Mouse (Mus musculus): ENCODE measurements around the gene Bcl2l13. TPM values are rescaled to one million over a fixed set of nuclear protein-coding genes. Genes with fewer than 3 reads are reported as not detected.
A peak's percentile ranks its signal among the peaks of the same experiment; 100 is the strongest.

Gene Bcl2l13
- total and polyA plus RNA-seq, 3 experiments: 37.0 to 450 (median 85.0) TPM

- TF ChIP-seq TAL1 (conservative IDR thresholded peaks at IDR 0.05; ENCODE audit: low read depth, low read length): no peak
- H3K27me3 ChIP-seq (ENCODE audit: insufficient read depth, low read length): no peaks in the 10 kb centered on the region
- ATAC-seq (ENCODE audit: extremely low read depth, insufficient number of reproducible peaks, low FRiP score, poor library complexity, severe bottlenecking) (no peak), DNase-seq (ENCODE audit: low spot score) (no peak)
- no peaks in the 10 kb centered on the region for H3K9me3 ChIP-seq (replicated peaks)
- no peak overlapping the region for H3K4me3 ChIP-seq (ENCODE audit: low read depth, low read length)
- peaks cover 66% of the 10 kb centered on the region for H3K4me1 ChIP-seq (ENCODE audit: insufficient read depth, low read depth, low read length)
- peaks cover 73% of the 10 kb centered on the region for H3K36me3 ChIP-seq (replicated peaks)
Observed at GRCm38 (mm10) chr6:120911213-120912007, 75.4 kb downstream of the Bcl2l13 start.

- Histone ChIP-seq H3K27me3 (ENCODE audit: insufficient read depth, low read length) (no peaks in the 10 kb centered on the region), H3K4me3 (ENCODE audit: low read depth, low read length) (no peak overlapping the region; the same call in 1 of the 2 replicates), H3K9me3 (replicated peaks) (no peaks in the 10 kb centered on the region), H3K36me3 (replicated peaks) (peaks cover 57% of the 10 kb centered on the region), H3K4me1 (ENCODE audit: insufficient read depth, low read depth, low read length) (peaks cover 70% of the 10 kb centered on the region)
- no peak for ATAC-seq (ENCODE audit: extremely low read depth, insufficient number of reproducible peaks, low FRiP score, poor library complexity, severe bottlenecking)
- no peak for TF ChIP-seq TAL1 (conservative IDR thresholded peaks at IDR 0.05; ENCODE audit: low read depth, low read length)
- TF ChIP-seq CTCF (IDR thresholded peaks at IDR 0.05; ENCODE audit: low read depth, low read length): no peak
- TF ChIP-seq POLR2AphosphoS5 (IDR thresholded peaks at IDR 0.05; ENCODE audit: insufficient replicate concordance, low read depth, low read length): no peak
- no peak for TF ChIP-seq GATA2 (IDR thresholded peaks at IDR 0.05; ENCODE audit: borderline replicate concordance, low read depth, low read length)
- TF ChIP-seq GATA1 (IDR thresholded peaks at IDR 0.05; ENCODE audit: borderline replicate concordance, low read length): no peak
- no peak for DNase-seq (ENCODE audit: low spot score)
Observed at GRCm38 (mm10) chr6:120912931-120913330, 76.9 kb downstream of the Bcl2l13 start.

GRCm38 (mm10) chr6:120913783-120914182 is 77.8 kb downstream of the Bcl2l13 start:
- no peak overlapping the region; the same call in 1 of the 2 replicates for H3K4me3 ChIP-seq (ENCODE audit: low read depth, low read length)
- TF ChIP-seq POLR2AphosphoS5 (IDR thresholded peaks at IDR 0.05; ENCODE audit: insufficient replicate concordance, low read depth, low read length): no peak
- no peak for TF ChIP-seq GATA1 (IDR thresholded peaks at IDR 0.05; ENCODE audit: borderline replicate concordance, low read length)
- TF ChIP-seq CTCF (IDR thresholded peaks at IDR 0.05; ENCODE audit: low read depth, low read length): no peak
- no peak for TF ChIP-seq TAL1 (conservative IDR thresholded peaks at IDR 0.05; ENCODE audit: low read depth, low read length)
- TF ChIP-seq GATA2 (IDR thresholded peaks at IDR 0.05; ENCODE audit: borderline replicate concordance, low read depth, low read length): no peak
- H3K27me3 ChIP-seq (ENCODE audit: insufficient read depth, low read length): no peaks in the 10 kb centered on the region
- H3K4me1 ChIP-seq (ENCODE audit: insufficient read depth, low read depth, low read length): peaks cover 72% of the 10 kb centered on the region
- no peak for DNase-seq (ENCODE audit: low spot score)
- no peak for ATAC-seq (ENCODE audit: extremely low read depth, insufficient number of reproducible peaks, low FRiP score, poor library complexity, severe bottlenecking)
- no peaks in the 10 kb centered on the region for H3K9me3 ChIP-seq (replicated peaks)
- peaks cover 56% of the 10 kb centered on the region for H3K36me3 ChIP-seq (replicated peaks)

GRCm38 (mm10) chr6:120914533-120914910 is 78.5 kb downstream of the Bcl2l13 start:
- TF ChIP-seq TAL1 (conservative IDR thresholded peaks at IDR 0.05; ENCODE audit: low read depth, low read length): peak; percentile 44; the same call in 1 of the 2 replicates
- TF ChIP-seq CTCF (IDR thresholded peaks at IDR 0.05; ENCODE audit: low read depth, low read length): no peak
- TF ChIP-seq GATA2 (IDR thresholded peaks at IDR 0.05; ENCODE audit: borderline replicate concordance, low read depth, low read length): no peak
- TF ChIP-seq GATA1 (IDR thresholded peaks at IDR 0.05; ENCODE audit: borderline replicate concordance, low read length): no peak
- no peak for TF ChIP-seq POLR2AphosphoS5 (IDR thresholded peaks at IDR 0.05; ENCODE audit: insufficient replicate concordance, low read depth, low read length)
- H3K27me3 ChIP-seq (ENCODE audit: insufficient read depth, low read length): no peaks in the 10 kb centered on the region
- peaks cover 74% of the 10 kb centered on the region for H3K4me1 ChIP-seq (ENCODE audit: insufficient read depth, low read depth, low read length)
- peaks cover 55% of the 10 kb centered on the region for H3K36me3 ChIP-seq (replicated peaks)
- no peak for DNase-seq (ENCODE audit: low spot score)
- H3K9me3 ChIP-seq (replicated peaks): no peaks in the 10 kb centered on the region
- no peak for ATAC-seq (ENCODE audit: extremely low read depth, insufficient number of reproducible peaks, low FRiP score, poor library complexity, severe bottlenecking)
- peak overlapping the region; percentile 91 for H3K4me3 ChIP-seq (ENCODE audit: low read depth, low read length)

GRCm38 (mm10) chr6:120914911-120915648 is 79.1 kb downstream of the Bcl2l13 start:
- H3K27me3 ChIP-seq (ENCODE audit: insufficient read depth, low read length): no peaks in the 10 kb centered on the region
- peak overlapping the region; percentile 91 for H3K4me3 ChIP-seq (ENCODE audit: low read depth, low read length)
- no peaks in the 10 kb centered on the region for H3K9me3 ChIP-seq (replicated peaks)
- DNase-seq (ENCODE audit: low spot score) (peak; percentile 80), ATAC-seq (ENCODE audit: extremely low read depth, insufficient number of reproducible peaks, low FRiP score, poor library complexity, severe bottlenecking) (peak; percentile 59)
- H3K36me3 ChIP-seq (replicated peaks): peaks cover 50% of the 10 kb centered on the region
- H3K4me1 ChIP-seq (ENCODE audit: insufficient read depth, low read depth, low read length): peaks cover 72% of the 10 kb centered on the region
- TF ChIP-seq CTCF (IDR thresholded peaks at IDR 0.05; ENCODE audit: low read depth, low read length): no peak
- no peak for TF ChIP-seq GATA1 (IDR thresholded peaks at IDR 0.05; ENCODE audit: borderline replicate concordance, low read length)
- no peak for TF ChIP-seq GATA2 (IDR thresholded peaks at IDR 0.05; ENCODE audit: borderline replicate concordance, low read depth, low read length)
- no peak for TF ChIP-seq POLR2AphosphoS5 (IDR thresholded peaks at IDR 0.05; ENCODE audit: insufficient replicate concordance, low read depth, low read length)
- TF ChIP-seq TAL1 (conservative IDR thresholded peaks at IDR 0.05; ENCODE audit: low read depth, low read length): no peak

- ATAC-seq (ENCODE audit: extremely low read depth, insufficient number of reproducible peaks, low FRiP score, poor library complexity, severe bottlenecking): no peak
- peaks cover 69% of the 10 kb centered on the region for H3K4me1 ChIP-seq (ENCODE audit: insufficient read depth, low read depth, low read length)
- DNase-seq (ENCODE audit: low spot score): no peak
Observed at GRCm38 (mm10) chr6:120915649-120915975, 79.6 kb downstream of the Bcl2l13 start.

More at GRCm38 (mm10) chr6:120915649-120915975, 79.6 kb downstream of the Bcl2l13 start:
- Histone ChIP-seq H3K36me3 (replicated peaks) (peaks cover 45% of the 10 kb centered on the region), H3K4me3 (ENCODE audit: low read depth, low read length) (peak overlapping the region; percentile 91), H3K27me3 (ENCODE audit: insufficient read depth, low read length) (no peaks in the 10 kb centered on the region), H3K9me3 (replicated peaks) (no peaks in the 10 kb centered on the region)
- no peak for TF ChIP-seq POLR2AphosphoS5 (IDR thresholded peaks at IDR 0.05; ENCODE audit: insufficient replicate concordance, low read depth, low read length)
- TF ChIP-seq CTCF (IDR thresholded peaks at IDR 0.05; ENCODE audit: low read depth, low read length): no peak
- no peak for TF ChIP-seq GATA1 (IDR thresholded peaks at IDR 0.05; ENCODE audit: borderline replicate concordance, low read length)
- no peak for TF ChIP-seq GATA2 (IDR thresholded peaks at IDR 0.05; ENCODE audit: borderline replicate concordance, low read depth, low read length)
- TF ChIP-seq TAL1 (conservative IDR thresholded peaks at IDR 0.05; ENCODE audit: low read depth, low read length): no peak

Measured in G1E (cell line).